Mouse (Mus musculus) gastrocnemius, adult 2 months (tissue): ENCODE results near the gene Il17rd. TPM values are rescaled to one million over a fixed set of nuclear protein-coding genes. Genes with fewer than 3 reads are reported as not detected.

ENCODE experiments used
- DNase-seq: peaks from one replicate; pipeline ENCODE4 v3.0.0; 2022
- H3K27ac ChIP-seq: fragments of 200-600 bp; 2 replicates; pipeline ENCODE4 v1.8.1; 2022; ENCODE audit warnings: mild to moderate bottlenecking
- H3K4me3 ChIP-seq: fragments of 200-600 bp; 2 replicates; pipeline ENCODE4 v1.8.1; 2022; ENCODE audit warnings: mild to moderate bottlenecking, moderate library complexity
- CTCF ChIP-seq: fragments of 200-600 bp; IDR thresholded peaks from 2 replicates; pipeline ENCODE4 v1.8.1; 2022; ENCODE audit warnings: antibody characterized with exemption, mild to moderate bottlenecking, moderate library complexity
- intact Hi-C: fragments of 180-260 bp; cut with DNase I; formaldehyde crosslinking; loops from one replicate; pipeline ENCODE4 v1.15.1; 2025
- long read RNA-seq, 2 experiments: library from polyadenylated mRNA; stranded (forward); transcript quantifications; one replicate each; pipeline ENCODE4 v2.0.0; 2021
- total RNA-seq, 2 experiments: library from RNA; stranded (reverse); gene quantifications; 2 replicates each; pipeline ENCODE4 v1.2.3; 2021

The Il17rd gene
- 1 to 10 TPM; 2.1 to 3.0 TPM for total RNA-seq
- long read RNA-seq, experiment 1, result 0 reads
- long read RNA-seq, experiment 2, full-length matches to known transcripts, result 1 of 4 reads
- long read RNA-seq, experiment 2, partial matches to known transcripts, result 0 of 4 reads
- long read RNA-seq, experiment 2, other reads (novel, unspliced or antisense), result 3 of 4 reads

- H3K4me3 ChIP-seq, result peak within 1 kb of the TSS; percentile 90
- no peak for TF ChIP-seq CTCF
- H3K27ac ChIP-seq, result peak within 1 kb of the TSS; percentile 92
- DNase-seq, result peak; percentile 95
- intact Hi-C loops, result loop anchor here (5.0 kb wide), 1 partner anchor 144 kb away; no protein-coding TSS in a partner anchor
Observed at GRCm38 (mm10) chr14:27038783-27039182, at the start of gene Il17rd. Il17rd (plus strand) TSS chr14:27038941.

DNA sequence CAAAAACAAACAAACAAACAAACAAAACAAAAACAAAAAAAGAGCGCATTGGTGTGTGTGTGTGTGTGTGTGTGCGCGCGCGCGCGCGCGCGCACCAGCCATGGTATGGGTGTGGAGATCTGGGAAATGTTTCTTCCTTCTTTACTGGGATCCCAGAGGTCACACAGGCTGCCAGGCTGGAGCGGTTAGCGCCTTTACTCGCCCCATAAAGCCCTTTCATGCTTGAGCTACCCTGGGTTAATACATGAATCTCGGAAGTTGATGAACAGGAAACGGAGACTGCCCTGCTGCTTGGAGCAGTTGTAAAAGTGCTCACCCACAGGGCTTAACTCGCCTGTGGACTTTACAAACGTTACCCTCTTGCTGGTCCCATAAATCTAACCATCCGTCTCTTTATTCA, 47.1 kb upstream of the Il17rd start:
- no peak for DNase-seq
- intact Hi-C loops, result no loop called here
- no peak overlapping the region for H3K27ac ChIP-seq
- TF ChIP-seq CTCF, result no peak
- H3K4me3 ChIP-seq, result no peak overlapping the region

DNA sequence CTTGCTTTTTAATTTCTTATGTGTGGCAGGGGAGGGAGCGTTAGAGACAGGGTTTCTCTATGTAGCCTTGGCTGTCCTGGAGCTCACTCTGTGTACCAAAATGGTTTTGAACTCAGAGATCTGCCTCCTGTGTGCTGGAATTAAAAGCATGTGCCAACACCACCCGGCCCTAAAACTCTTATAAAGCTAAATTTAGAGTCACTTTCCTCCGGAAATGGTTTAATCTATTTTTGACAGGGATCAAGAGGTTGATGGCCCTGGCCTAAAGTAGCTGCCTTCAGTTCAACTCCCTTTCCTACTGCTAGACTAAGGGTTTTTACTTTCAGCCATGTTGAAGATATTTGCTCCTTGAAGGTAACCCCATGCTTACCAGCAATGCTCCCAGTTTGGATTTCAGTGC, 45.3 kb upstream of the Il17rd start:
- intact Hi-C loops, result no loop called here
- no peak overlapping the region for H3K27ac ChIP-seq
- no peak overlapping the region for H3K4me3 ChIP-seq
- no peak for TF ChIP-seq CTCF
- DNase-seq, result no peak

DNA sequence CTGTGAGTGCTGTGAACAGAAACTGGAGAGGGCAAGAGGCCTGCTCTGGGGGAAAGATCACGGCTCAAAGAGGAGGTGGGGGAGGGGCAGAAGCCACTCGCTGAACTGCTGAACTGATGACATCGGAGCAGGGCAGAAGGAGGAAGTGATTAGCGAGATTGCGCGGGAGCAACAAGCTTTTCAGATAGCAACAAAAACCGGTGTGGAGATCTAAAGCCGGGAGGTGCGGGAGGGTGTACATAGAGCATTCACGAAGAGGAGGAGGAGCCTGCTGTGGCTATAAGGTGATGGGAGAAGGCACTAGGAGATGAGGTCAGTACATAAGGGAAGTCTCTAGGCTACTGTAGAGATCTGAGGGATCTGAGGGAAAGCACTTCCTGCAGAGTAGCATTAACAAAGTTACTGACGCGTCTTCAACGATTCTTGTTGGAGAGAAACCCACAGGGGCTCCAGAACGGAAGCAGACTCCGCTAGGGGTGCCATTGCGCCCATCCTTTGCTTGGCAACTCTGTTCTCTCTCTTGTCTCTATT, 44.5 kb upstream of the Il17rd start, which contains the start of gene Hesx1:
Hesx1 (plus strand) TSS at position 206 of the 531 bp plus-strand sequence.
- TF ChIP-seq CTCF, result peak; percentile 21; the same call in 1 of the 2 replicates
- H3K27ac ChIP-seq, result peak within 1 kb of the TSS; percentile 40
- DNase-seq, result peak; percentile 39
- H3K4me3 ChIP-seq, result peak within 1 kb of the TSS; percentile 69
- intact Hi-C loops, result no loop called here

- Histone ChIP-seq H3K27ac (no peak overlapping the region), H3K4me3 (no peak overlapping the region)
- intact Hi-C loops, result no loop called here
- no peak for TF ChIP-seq CTCF
- no peak for DNase-seq
Observed at GRCm38 (mm10) chr14:26996257-26996656, 42.5 kb upstream of the Il17rd start.

DNA sequence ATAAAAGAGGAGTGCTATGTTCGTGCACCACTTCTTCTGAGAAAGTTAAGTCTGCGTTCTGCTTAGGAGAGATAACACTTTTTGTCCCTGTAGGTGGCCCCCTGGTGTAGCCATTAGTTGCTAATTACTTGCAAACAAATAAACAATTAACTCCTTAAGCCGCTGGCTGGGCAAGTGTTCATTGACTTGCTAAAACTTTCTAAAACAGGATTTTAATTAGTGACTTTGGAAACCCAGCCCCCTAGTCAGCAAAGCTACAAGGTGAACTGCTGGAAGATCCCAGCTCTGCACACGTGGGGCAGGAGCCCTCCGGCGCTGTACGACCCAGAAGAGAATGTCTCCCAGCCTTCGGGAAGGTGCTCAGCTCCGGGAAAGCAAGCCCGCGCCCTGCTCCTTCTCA, 38.4 kb upstream of the Il17rd start:
- no peak overlapping the region for H3K27ac ChIP-seq
- no peak overlapping the region for H3K4me3 ChIP-seq
- no peak for DNase-seq
- no peak for TF ChIP-seq CTCF
- intact Hi-C loops, result no loop called here

DNA sequence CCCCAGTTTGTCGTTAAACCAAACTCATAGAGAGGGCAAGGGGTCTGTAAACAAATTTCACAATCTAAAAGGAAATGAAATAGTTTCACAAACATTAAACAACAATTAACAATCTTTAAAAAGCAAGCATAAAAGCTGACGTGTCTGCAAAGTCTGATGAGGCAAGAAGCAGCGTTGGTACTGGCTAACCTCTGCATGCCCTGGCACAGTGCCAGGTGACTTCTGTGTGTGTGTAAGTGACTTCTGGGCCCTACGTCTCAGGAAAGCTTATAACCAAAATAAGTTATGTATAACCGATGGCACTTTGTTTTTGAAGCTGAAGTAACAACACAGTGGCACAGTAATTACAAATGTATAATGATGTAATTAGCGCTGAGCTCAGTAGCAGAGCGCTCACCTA, 33.8 kb upstream of the Il17rd start:
- Histone ChIP-seq H3K27ac (no peak overlapping the region), H3K4me3 (no peak overlapping the region)
- no peak for TF ChIP-seq CTCF
- DNase-seq, result no peak
- intact Hi-C loops, result no loop called here

- no peak overlapping the region for H3K4me3 ChIP-seq
- H3K27ac ChIP-seq, result no peak overlapping the region
- TF ChIP-seq CTCF, result no peak
- no peak for DNase-seq
- intact Hi-C loops, result no loop called here
Observed at GRCm38 (mm10) chr14:27005937-27006336, 32.8 kb upstream of the Il17rd start.

DNA sequence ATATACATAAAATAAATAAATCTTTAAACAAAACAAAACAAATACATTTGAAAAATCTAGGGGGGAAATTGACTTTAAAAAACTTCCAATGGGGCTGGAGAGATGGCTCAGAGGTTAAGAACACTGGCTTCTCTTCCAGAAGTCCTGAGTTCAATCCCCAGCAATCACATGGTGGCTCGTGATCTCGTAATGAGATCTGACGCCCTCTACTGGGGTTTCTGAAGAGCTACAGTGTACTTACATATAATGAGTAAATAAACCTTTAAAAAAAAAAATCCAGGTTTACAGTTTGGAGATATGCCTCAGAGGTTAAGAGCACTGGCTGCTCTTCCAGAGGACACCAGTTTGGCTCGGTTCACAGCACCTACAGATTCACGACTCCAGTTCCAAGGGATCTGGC, 27.2 kb upstream of the Il17rd start:
- DNase-seq, result no peak
- Histone ChIP-seq H3K27ac (no peak overlapping the region), H3K4me3 (no peak overlapping the region)
- TF ChIP-seq CTCF, result no peak
- intact Hi-C loops, result no loop called here

- H3K4me3 ChIP-seq, result no peak overlapping the region
- no peak for DNase-seq
- intact Hi-C loops, result no loop called here
- TF ChIP-seq CTCF, result no peak
- H3K27ac ChIP-seq, result no peak overlapping the region
Observed at GRCm38 (mm10) chr14:27013658-27014057, 25.1 kb upstream of the Il17rd start.

DNA sequence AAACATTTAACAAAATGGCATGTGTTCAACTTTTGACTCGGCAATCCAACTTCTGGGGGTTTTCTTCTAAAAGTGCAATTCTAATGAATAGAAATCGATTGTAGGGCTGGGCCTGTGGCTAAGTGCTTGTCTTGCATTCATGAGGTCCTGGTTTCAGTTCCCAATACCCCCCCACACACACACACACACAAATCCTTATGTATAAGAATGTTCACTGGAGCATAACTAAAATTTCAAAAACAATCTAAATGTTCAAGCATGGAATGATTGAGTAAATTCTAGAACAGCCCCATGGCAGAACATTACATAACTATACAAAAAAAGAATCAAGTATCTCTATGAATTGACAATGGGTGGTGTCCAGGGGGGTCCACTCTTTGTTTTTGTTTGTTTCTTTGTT, 20.8 kb upstream of the Il17rd start:
- no peak for TF ChIP-seq CTCF
- intact Hi-C loops, result no loop called here
- no peak overlapping the region for H3K27ac ChIP-seq
- no peak overlapping the region for H3K4me3 ChIP-seq
- no peak for DNase-seq

DNA sequence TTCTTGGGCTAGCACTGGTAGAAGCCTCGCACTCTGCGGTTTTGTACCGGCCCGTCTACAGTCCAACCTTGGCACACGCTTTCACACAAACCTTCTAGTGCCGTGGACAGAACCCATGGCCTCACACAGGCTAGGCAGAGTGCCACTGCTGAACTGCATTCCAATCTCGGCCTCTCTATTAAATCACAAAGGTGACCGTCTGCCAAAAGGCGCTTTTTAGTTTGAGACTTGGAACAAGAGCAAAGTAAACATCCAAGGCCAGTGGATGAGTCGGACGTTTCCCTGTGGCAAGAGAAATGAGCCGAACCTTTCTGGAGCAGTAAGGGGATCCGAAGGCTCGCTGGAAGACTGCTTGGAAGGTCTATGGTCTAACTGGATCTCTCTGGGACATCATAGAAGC, 18.9 kb upstream of the Il17rd start:
- H3K27ac ChIP-seq, result no peak overlapping the region
- no peak for TF ChIP-seq CTCF
- intact Hi-C loops, result loop anchor here (5.0 kb wide), 1 partner anchor 33 kb away; no protein-coding TSS in a partner anchor
- no peak for DNase-seq
- no peak overlapping the region for H3K4me3 ChIP-seq

DNA sequence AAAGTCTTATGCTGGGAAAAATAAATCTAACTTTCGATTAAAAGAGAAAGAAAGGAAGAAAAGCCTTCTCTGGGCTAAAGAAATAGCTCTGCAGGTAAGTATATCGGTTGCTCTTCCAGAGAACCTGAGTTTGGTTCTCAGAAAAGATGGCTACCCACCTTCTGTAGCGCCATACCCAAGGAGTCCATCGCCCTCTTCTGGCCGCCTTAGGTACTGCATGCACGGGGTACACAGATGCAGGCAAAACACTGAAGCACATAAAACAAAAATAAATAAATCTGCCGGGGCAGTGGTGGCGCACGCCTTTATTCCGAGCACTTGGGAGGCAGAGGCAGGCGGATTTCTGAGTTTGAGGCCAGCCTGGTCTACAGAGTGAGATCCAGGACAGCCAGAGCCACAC, 15.9 kb upstream of the Il17rd start:
- TF ChIP-seq CTCF, result peak; percentile 80
- Histone ChIP-seq H3K4me3 (no peak overlapping the region), H3K27ac (no peak overlapping the region)
- intact Hi-C loops, result loop anchor here (5.0 kb wide), 1 partner anchor 36 kb away; no protein-coding TSS in a partner anchor
- DNase-seq, result peak; percentile 63

GRCm38 (mm10) chr14:27024664-27025063, 14.1 kb upstream of the Il17rd start:
- Histone ChIP-seq H3K27ac (no peak overlapping the region), H3K4me3 (no peak overlapping the region)
- TF ChIP-seq CTCF, result no peak
- intact Hi-C loops, result loop anchor here (5.0 kb wide), 2 partner anchors 37 to 237 kb away; no protein-coding TSS in a partner anchor
- DNase-seq, result no peak
